In genomic region chr19:3719362-3719891, GRCm38 (mm10) we compare ENCODE assay signal across 8 mouse cellular contexts. TPM values are rescaled to one million over a fixed set of nuclear protein-coding genes. Genes with fewer than 3 reads are reported as not detected.
DNase-seq lines count a peak whose midpoint lies in the region; ATAC-seq and TF ChIP-seq lines count a peak whose summit lies in the region.

No protein-coding gene starts in this region.

- peak overlapping the region; percentile 57 to 70 for H3K4me3 ChIP-seq in ES-E14 (ENCODE audit: insufficient read depth in 1 of 2, low read depth in 1 of 2, low read length in 2 of 2, poor library complexity in 1 of 2, severe bottlenecking in 1 of 2)
- peak overlapping the region; percentile 48 for H3K4me3 ChIP-seq in liver, postnatal 0 days (ENCODE audit: low read depth, low read length)
- H3K4me3 ChIP-seq in neural tube, embryonic 13.5 days: peak overlapping the region; percentile 31

- H3K36me3 ChIP-seq in ES-E14 (ENCODE audit: control insufficient read depth, insufficient read depth, low read length, poor library complexity, severe bottlenecking): peaks cover 26% of the 10 kb centered on the region
- peaks cover 30% of the 10 kb centered on the region for H3K36me3 ChIP-seq in liver, postnatal 0 days (replicated peaks; ENCODE audit: insufficient read depth, low read length)
- H3K36me3 ChIP-seq in neural tube, embryonic 13.5 days: peaks cover 39% of the 10 kb centered on the region

- WGBS in liver, postnatal 0 days (ENCODE audit: insufficient replicate concordance): under 1% methylated on average over 27 of the region's 27 CpGs
- 2% methylated on average over 27 of the region's 27 CpGs for WGBS in neural tube, embryonic 13.5 days

- peak overlapping the region; percentile 41 for H3K27ac ChIP-seq in ES-E14 (ENCODE audit: insufficient read depth, low read depth, low read length, poor library complexity, severe bottlenecking)
- peak overlapping the region; percentile 76 for H3K27ac ChIP-seq in liver, postnatal 0 days (ENCODE audit: low read depth)
- no peak overlapping the region for H3K27ac ChIP-seq in neural tube, embryonic 13.5 days (replicated peaks)

- TF ChIP-seq EP300 in liver, postnatal 0 days (IDR thresholded peaks at IDR 0.05; ENCODE audit: low read depth): no peak

- no peaks in the 10 kb centered on the region for H3K27me3 ChIP-seq in liver, postnatal 0 days (ENCODE audit: insufficient read depth, low read length)
- no peaks in the 10 kb centered on the region for H3K27me3 ChIP-seq in neural tube, embryonic 13.5 days

- peak; percentile 78 for TF ChIP-seq CTCF in liver, postnatal 0 days (IDR thresholded peaks at IDR 0.05; ENCODE audit: low read depth)

- in situ Hi-C loops in ES-E14 (cut with MboI; ENCODE audit: low sequenced_read_pairs in 2 of 2, unreplicated experiment in 2 of 2): no loop called here

- peak; percentile 33; the same call in 1 of the 2 replicates for ATAC-seq in frontal cortex, adult (ENCODE audit: low TSS enrichment)
- peak; percentile 85 for ATAC-seq in liver, postnatal 0 days
- peak; percentile 46 for ATAC-seq in neural tube, embryonic 13.5 days (ENCODE audit: low read depth)

- peak overlapping the region; percentile 87 for H3K4me2 ChIP-seq in liver, postnatal 0 days (ENCODE audit: low read depth, low read length)
- peak overlapping the region; percentile 71 for H3K4me2 ChIP-seq in neural tube, embryonic 13.5 days

- peak; percentile 44 for DNase-seq in ES-E14 (ENCODE audit: low read depth, low spot score)
- DNase-seq in cerebellum, adult 8-10 months: peak; percentile 68
- peak; percentile 74 for DNase-seq in heart, postnatal 4 days
- peak; percentile 27 to 63 for DNase-seq in layer of hippocampus, adult 18-20 months (ENCODE audit: low spot score in 2 of 2)
- DNase-seq in liver, postnatal 0 days: peak; percentile 81
- peak; percentile 21 for DNase-seq in telencephalon, adult 2 months (ENCODE audit: low read depth, low spot score)

- peak overlapping the region; percentile 74 for H3K9ac ChIP-seq in ES-E14 (ENCODE audit: insufficient read depth, low read depth, low read length, poor library complexity, severe bottlenecking)
- peak overlapping the region; percentile 61 for H3K9ac ChIP-seq in liver, postnatal 0 days (replicated peaks)
- H3K9ac ChIP-seq in neural tube, embryonic 13.5 days: peak overlapping the region; percentile 62

- peaks cover 0 to 6% of the 10 kb centered on the region in 2 experiments; a peak in 1 of 4 replicates for H3K4me1 ChIP-seq in ES-E14 (ENCODE audit: control insufficient read depth in 2 of 2, insufficient read depth in 2 of 2, low read length in 2 of 2, poor library complexity in 1 of 2)
- H3K4me1 ChIP-seq in liver, postnatal 0 days (ENCODE audit: insufficient read depth): peaks cover 15% of the 10 kb centered on the region
- H3K4me1 ChIP-seq in neural tube, embryonic 13.5 days (replicated peaks): peaks cover 14% of the 10 kb centered on the region

- no peaks in the 10 kb centered on the region for H3K9me3 ChIP-seq in ES-E14 (ENCODE audit: control insufficient read depth, insufficient read depth, low read depth, low read length)
- H3K9me3 ChIP-seq in liver, postnatal 0 days (ENCODE audit: low read length): peaks cover 3% of the 10 kb centered on the region; the same call in 1 of the 2 replicates
- H3K9me3 ChIP-seq in neural tube, embryonic 13.5 days: no peaks in the 10 kb centered on the region

TF ChIP-seq in ES-E14, 5 proteins besides CTCF, POLR2A, EP300 and RAD21:
- no peak for TF ChIP-seq MAFK (IDR thresholded peaks at IDR 0.05; ENCODE audit: insufficient read depth, low read depth, low read length)
- no peak for TF ChIP-seq ZC3H11A (IDR thresholded peaks at IDR 0.05; ENCODE audit: borderline replicate concordance, low read depth, low read length)
- TF ChIP-seq ZNF384 (IDR thresholded peaks at IDR 0.05; ENCODE audit: low read depth, low read length): no peak
- TF ChIP-seq CHD2 (IDR thresholded peaks at IDR 0.05; ENCODE audit: low read depth, low read length): no peak

RNA-seq across cellular contexts. Expression of gene 1810055G02Rik, which starts 11.3 kb away (rescaled TPM):
- total RNA-seq in ES-E14 (2012; rRNA removed): 31.4 and 39.6 TPM in 2 replicates
- total RNA-seq in heart, postnatal 4 days (2021): 10 to 100 TPM; 17.5 to 18.3 TPM
- total RNA-seq in layer of hippocampus, adult 18-20 months (2021): 10 to 100 TPM; 23.4 to 24.3 TPM
- polyA plus RNA-seq in liver, postnatal 0 days (2015; fragmentation: Nextera tagmentation; extraction: Ambion mirVana): 48.2 and 52.7 TPM in 2 replicates
- 38.5 and 42.5 TPM in 2 replicates for polyA plus RNA-seq in neural tube, embryonic 13.5 days (2015; fragmentation: Nextera tagmentation; extraction: Ambion mirVana)

RNA-seq across cellular contexts. Expression of gene Lrp5, which starts 33.1 kb away (rescaled TPM):
- 46.1 and 97.3 TPM in 2 replicates for total RNA-seq in ES-E14 (2012; rRNA removed)
- total RNA-seq in heart, postnatal 4 days (2021): 10 to 100 TPM; 43.1 to 46.0 TPM
- total RNA-seq in layer of hippocampus, adult 18-20 months (2021): 10 to 100 TPM in 1 of 2 experiments, 1 to 10 TPM in 1; 9.2 to 10.4 TPM
- polyA plus RNA-seq in liver, postnatal 0 days (2015; fragmentation: Nextera tagmentation; extraction: Ambion mirVana): 2.7 and 3.6 TPM in 2 replicates
- 1.6 and 1.9 TPM in 2 replicates for polyA plus RNA-seq in neural tube, embryonic 13.5 days (2015; fragmentation: Nextera tagmentation; extraction: Ambion mirVana)

RNA-seq across cellular contexts. Expression of gene Kmt5b, which starts 47.8 kb away (rescaled TPM):
- total RNA-seq in ES-E14 (2012; rRNA removed): 25.9 and 27.2 TPM in 2 replicates
- 10 to 100 TPM; 36.7 to 37.7 TPM for total RNA-seq in heart, postnatal 4 days (2021)
- total RNA-seq in layer of hippocampus, adult 18-20 months (2021): 10 to 100 TPM; 50.1 to 51.6 TPM
- polyA plus RNA-seq in liver, postnatal 0 days (2015; fragmentation: Nextera tagmentation; extraction: Ambion mirVana): 4.7 and 6.2 TPM in 2 replicates
- 43.7 and 45.7 TPM in 2 replicates for polyA plus RNA-seq in neural tube, embryonic 13.5 days (2015; fragmentation: Nextera tagmentation; extraction: Ambion mirVana)

Comparison
In these comparisons a context has a peak if more than half of its experiments do, and no peak if none do; other contexts are left out.
1. DNase-seq: peak in every context shown above with its lines; median percentile 81 in liver, postnatal 0 days; 74 in heart, postnatal 4 days; 68 in cerebellum, adult 8-10 months; 45 in layer of hippocampus, adult 18-20 months; 44 in ES-E14; 21 in telencephalon, adult 2 months.
2. ATAC-seq: peak in every context shown above with its lines; median percentile 85 in liver, postnatal 0 days; 46 in neural tube, embryonic 13.5 days; 33 in frontal cortex, adult.